Mouse (Mus musculus) natural killer cell, adult 2 months (primary cell): ENCODE measurements around the gene Adgrg3.
A peak's percentile ranks its signal among the peaks of the same experiment; 100 is the strongest.

ENCODE experiments used
- DNase-seq, 2 experiments: peaks; one replicate each; pipeline ENCODE4 v3.0.0; 2022; ENCODE audit warnings: low spot score in 2 of 2

The Adgrg3 gene

GRCm38 (mm10) chr8:95017451-95017850 lies at the start of gene Adgrg3:
TSS of gene Adgrg3 (plus strand) at chr8:95017692.
- no peak for DNase-seq

- peak in 1 of 2 experiments; percentile 55 for DNase-seq
Measured at GRCm38 (mm10) chr8:94973270-94973669, 44.2 kb upstream of the Adgrg3 start.

- no peak for DNase-seq
Measured at GRCm38 (mm10) chr8:94973786-94974185, 43.7 kb upstream of the Adgrg3 start.

- DNase-seq: no peak
Measured at GRCm38 (mm10) chr8:94974467-94975165, 42.9 kb upstream of the Adgrg3 start, which contains the start of gene Adgrg1. TSS of gene Adgrg1 (plus strand) at chr8:94974751.

GRCm38 (mm10) chr8:94976651-94977417 lies 40.7 kb upstream of the Adgrg3 start:
- DNase-seq: no peak

- DNase-seq: no peak
Measured at GRCm38 (mm10) chr8:94978131-94978530, 39.4 kb upstream of the Adgrg3 start.

GRCm38 (mm10) chr8:94978593-94979319 lies 38.7 kb upstream of the Adgrg3 start:
- no peak for DNase-seq

GRCm38 (mm10) chr8:94980176-94980575 lies 37.3 kb upstream of the Adgrg3 start:
- DNase-seq: no peak

GRCm38 (mm10) chr8:94980976-94981375 lies 36.5 kb upstream of the Adgrg3 start:
- no peak for DNase-seq

- DNase-seq: no peak
Measured at GRCm38 (mm10) chr8:94981848-94982247, 35.6 kb upstream of the Adgrg3 start.

- DNase-seq: no peak
Measured at GRCm38 (mm10) chr8:94983146-94983545, 34.3 kb upstream of the Adgrg3 start.

- no peak for DNase-seq
Measured at GRCm38 (mm10) chr8:94983881-94984516, 33.5 kb upstream of the Adgrg3 start.

- DNase-seq: no peak
Measured at GRCm38 (mm10) chr8:94985023-94985422, 32.5 kb upstream of the Adgrg3 start.

- DNase-seq: peak in 1 of 2 experiments; percentile 58
Measured at GRCm38 (mm10) chr8:94986676-94987075, 30.8 kb upstream of the Adgrg3 start.

GRCm38 (mm10) chr8:94987553-94987952 lies 29.9 kb upstream of the Adgrg3 start:
- no peak for DNase-seq

GRCm38 (mm10) chr8:94988619-94989018 lies 28.9 kb upstream of the Adgrg3 start:
- DNase-seq: no peak

- DNase-seq: no peak
Measured at GRCm38 (mm10) chr8:94989711-94990110, 27.8 kb upstream of the Adgrg3 start.

GRCm38 (mm10) chr8:94990598-94991453 lies 26.7 kb upstream of the Adgrg3 start:
- no peak for DNase-seq

- no peak for DNase-seq
Measured at GRCm38 (mm10) chr8:94991454-94991994, 26.0 kb upstream of the Adgrg3 start.

GRCm38 (mm10) chr8:94992010-94992409 lies 25.5 kb upstream of the Adgrg3 start:
- DNase-seq: no peak

- DNase-seq: no peak
Measured at GRCm38 (mm10) chr8:94992534-94992933, 25.0 kb upstream of the Adgrg3 start.
